Mouse (Mus musculus) hindbrain, embryonic 13.5 days (tissue): Measurements from ENCODE around the gene Rbm38. TPM values are rescaled to one million over a fixed set of nuclear protein-coding genes. Genes with fewer than 3 reads are reported as not detected.

ENCODE experiments used
- ATAC-seq: fragments of 200-750 bp; cut with Nextera tagmentation; 2 replicates; pipeline ENCODE4 v1.8.0; 2017; ENCODE audit warnings: moderate TSS enrichment; ENCODE audit not compliant: low FRiP score
- H3K27ac ChIP-seq: fragments of 300-500 bp; sonication (generic); 2 replicates; pipeline ENCODE4 v1.5.1; 2015; ENCODE audit warnings: inconsistent platforms, mild to moderate bottlenecking, moderate library complexity
- H3K27me3 ChIP-seq: fragments of 300-500 bp; sonication (generic); 2 replicates; pipeline ENCODE4 v1.6.1; 2015; ENCODE audit warnings: mild to moderate bottlenecking, inconsistent platforms
- H3K36me3 ChIP-seq: fragments of 300-500 bp; sonication (generic); 2 replicates; pipeline ENCODE4 v1.6.1; 2015; ENCODE audit warnings: mild to moderate bottlenecking, inconsistent platforms
- H3K4me1 ChIP-seq: fragments of 300-500 bp; sonication (generic); replicated peaks from 2 replicates; pipeline ENCODE4 v1.6.1; 2015; ENCODE audit warnings: inconsistent platforms
- H3K4me2 ChIP-seq: fragments of 300-500 bp; sonication (generic); 2 replicates; pipeline ENCODE4 v1.6.1; 2015; ENCODE audit warnings: inconsistent platforms, mild to moderate bottlenecking, moderate library complexity
- H3K4me3 ChIP-seq: fragments of 300-500 bp; sonication (generic); 2 replicates; pipeline ENCODE4 v1.5.1; 2015; ENCODE audit warnings: mild to moderate bottlenecking, inconsistent platforms
- H3K9ac ChIP-seq: fragments of 300-500 bp; sonication (generic); 2 replicates; pipeline ENCODE4 v1.6.1; 2015; ENCODE audit warnings: mild to moderate bottlenecking, inconsistent platforms
- H3K9me3 ChIP-seq: fragments of 300-500 bp; sonication (generic); 2 replicates; pipeline ENCODE4 v1.6.1; 2016; ENCODE audit warnings: inconsistent platforms
- WGBS: fragments of 180-500 bp; shearing (Covaris S2); methylation state at CpG from one replicate; pipeline ENCODE4 v1.1.7; 2015; 5-methylcytosine and 5-hydroxymethylcytosine counted together
- polyA plus RNA-seq: library from polyadenylated mRNA; unstranded; fragments of >200 nt; fragmentation: Nextera tagmentation; extraction: Ambion mirVana; gene quantifications from 2 replicates; pipeline ENCODE4 v1.2.1, GENCODE M21; 2015

Rbm38 gene
- polyA plus RNA-seq, 1 experiment from 2014 or later, result 20.6 TPM

DNA sequence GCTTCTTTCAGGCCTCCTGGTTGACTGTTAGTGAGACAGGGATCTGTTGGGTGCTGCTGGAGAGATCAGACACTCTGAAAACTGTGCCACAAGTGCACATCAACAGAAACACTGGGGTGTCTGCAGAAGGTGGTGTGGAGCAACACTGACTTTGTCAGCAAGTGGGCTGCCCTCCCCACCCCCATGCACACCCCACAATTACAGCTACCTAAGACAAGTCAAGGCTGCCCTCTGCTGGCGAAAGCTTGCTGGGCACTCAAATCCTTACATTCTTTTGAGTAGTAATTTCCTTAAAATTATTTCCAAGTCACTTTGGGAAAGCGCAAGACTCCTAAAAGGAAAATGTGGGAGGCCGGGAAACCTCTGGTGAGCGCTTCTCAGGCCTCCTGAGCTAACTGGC, 24.1 kb upstream of the Rbm38 start:
- Histone ChIP-seq H3K27me3 (0 out of 2 replicates have a peak, but pooled peaks cover 5% of the 10 kb centered on the region), H3K4me3 (no peak overlapping the region), H3K9ac (no peak overlapping the region), H3K4me2 (no peak overlapping the region), H3K27ac (no peak overlapping the region), H3K4me1 (peaks cover 7% of the 10 kb centered on the region), H3K9me3 (no peaks in the 10 kb centered on the region), H3K36me3 (no peaks in the 10 kb centered on the region)
- ATAC-seq, result no peak
- WGBS, result 22% methylated on average over 4 of the region's 4 CpGs

DNA sequence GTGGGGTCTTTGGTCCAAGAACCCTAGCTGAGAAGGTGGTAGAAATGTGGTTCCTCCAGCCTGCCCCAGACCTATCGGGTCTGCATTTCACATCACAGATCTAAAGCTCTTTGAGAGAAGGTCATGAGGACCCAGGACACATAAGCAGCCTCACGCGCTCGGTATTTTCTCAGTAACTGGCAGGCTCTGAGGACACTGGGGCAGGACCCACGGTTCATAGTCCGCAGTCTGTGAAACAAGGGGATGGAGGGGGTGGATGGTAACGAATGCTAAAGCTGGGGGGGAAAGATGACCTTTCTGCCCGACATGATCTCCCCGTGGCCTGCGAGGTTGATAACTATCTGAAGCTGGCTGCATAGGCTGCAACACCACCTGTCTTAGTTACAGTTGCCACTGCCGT, 22.6 kb upstream of the Rbm38 start:
- Histone ChIP-seq H3K27me3 (0 out of 2 replicates have a peak, but pooled peaks cover 5% of the 10 kb centered on the region), H3K36me3 (peaks cover 8% of the 10 kb centered on the region), H3K9me3 (no peaks in the 10 kb centered on the region), H3K4me1 (peaks cover 18% of the 10 kb centered on the region), H3K27ac (no peak overlapping the region), H3K4me2 (no peak overlapping the region), H3K9ac (no peak overlapping the region), H3K4me3 (no peak overlapping the region)
- ATAC-seq, result no peak
- 71% methylated on average over 11 of the region's 11 CpGs for WGBS

DNA sequence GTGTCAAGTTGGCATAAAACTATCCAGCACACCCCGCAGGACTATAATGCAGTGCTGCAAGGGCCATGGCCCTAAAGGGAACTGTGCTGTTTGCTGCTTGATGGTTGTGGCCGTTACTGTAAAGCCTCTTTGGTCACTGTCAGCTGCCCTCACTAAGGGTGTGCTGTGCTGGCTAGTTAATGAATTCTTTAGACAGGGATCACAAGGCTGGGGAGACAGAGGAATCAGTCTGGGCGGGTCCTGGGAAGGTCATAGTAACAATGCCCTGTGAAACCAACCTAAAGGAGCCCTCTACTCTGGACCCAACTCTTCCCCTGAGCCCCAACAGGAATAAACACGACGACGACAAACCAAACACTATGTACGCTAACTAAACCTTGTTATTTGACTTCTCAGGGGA, 21.8 kb upstream of the Rbm38 start:
- Histone ChIP-seq H3K27ac (no peak overlapping the region), H3K4me1 (peaks cover 18% of the 10 kb centered on the region), H3K9me3 (no peaks in the 10 kb centered on the region), H3K36me3 (peaks cover 15% of the 10 kb centered on the region), H3K27me3 (0 out of 2 replicates have a peak, but pooled peaks cover 5% of the 10 kb centered on the region), H3K4me2 (no peak overlapping the region), H3K4me3 (no peak overlapping the region), H3K9ac (no peak overlapping the region)
- ATAC-seq, result no peak
- 70% methylated on average over 7 of the region's 7 CpGs for WGBS

DNA sequence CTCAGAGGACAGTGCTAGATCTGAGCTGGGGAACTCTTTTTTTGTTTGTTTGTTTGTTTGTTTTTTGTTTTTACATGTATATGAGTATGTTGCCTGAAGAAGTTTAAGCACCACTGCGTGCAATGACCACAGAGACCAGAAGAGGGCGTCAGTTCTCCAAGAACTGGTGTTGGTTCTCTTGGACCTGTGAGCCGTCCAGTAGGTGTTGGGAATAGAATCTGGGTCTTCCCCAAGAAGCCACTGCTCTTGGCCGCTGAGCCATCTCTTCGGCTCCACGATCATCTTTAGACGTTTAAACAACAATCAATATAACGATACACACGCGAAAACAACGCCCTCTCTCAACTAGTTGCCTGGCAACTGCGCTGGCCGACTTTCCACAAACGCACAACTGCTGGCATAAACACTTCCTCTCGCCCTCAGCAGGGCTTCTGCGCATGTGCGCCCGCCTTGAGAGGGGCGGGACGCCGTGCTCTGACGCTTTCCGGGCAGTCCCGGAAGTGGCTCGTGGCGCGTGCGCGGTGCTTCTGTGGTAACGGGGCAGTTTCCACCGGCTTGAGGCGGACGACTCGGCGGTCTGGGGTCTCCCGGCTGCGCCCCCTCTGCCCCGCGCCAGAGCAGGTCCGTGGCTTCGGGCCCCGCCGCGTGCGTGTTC, 20.5 kb upstream of the Rbm38 start, which contains the start of gene Rae1:
Rae1 (plus strand) TSS at position 488 of the 655 bp plus-strand sequence.
- Histone ChIP-seq H3K4me2 (peak within 1 kb of the TSS; percentile 86), H3K27ac (peak within 1 kb of the TSS; percentile 89), H3K27me3 (0 out of 2 replicates have a peak, but pooled peaks cover 5% of the 10 kb centered on the region), H3K9me3 (no peaks in the 10 kb centered on the region), H3K4me1 (peaks cover 18% of the 10 kb centered on the region), H3K4me3 (peak within 1 kb of the TSS; percentile 99), H3K36me3 (peaks cover 28% of the 10 kb centered on the region), H3K9ac (peak within 1 kb of the TSS; percentile 97)
- ATAC-seq, result peak; percentile 97
- WGBS, result under 1% methylated on average over 38 of the region's 45 CpGs

DNA sequence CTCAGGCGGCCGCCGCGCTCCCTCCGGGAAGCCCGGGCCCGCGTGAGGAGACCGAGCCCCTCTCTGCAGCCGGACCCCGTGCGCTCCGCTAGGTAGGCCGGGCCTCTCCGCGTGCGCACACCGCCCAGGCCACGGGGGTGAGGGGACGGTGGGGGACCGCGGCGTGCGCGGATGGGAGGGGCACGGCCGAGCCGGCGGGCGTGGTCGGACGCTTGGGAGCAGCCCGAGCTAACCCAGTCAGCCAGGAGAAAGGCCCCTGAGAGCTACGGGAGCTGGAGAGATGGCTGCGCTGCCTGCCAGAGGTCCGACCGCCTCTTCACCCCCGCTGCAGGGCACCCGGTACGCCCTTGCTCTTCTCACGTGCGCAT, 20.0 kb upstream of the Rbm38 start:
- H3K27me3 ChIP-seq, result 0 out of 2 replicates have a peak, but pooled peaks cover 5% of the 10 kb centered on the region
- peak; percentile 89 for ATAC-seq
- WGBS, result 0% methylated on average over 40 of the region's 42 CpGs

DNA sequence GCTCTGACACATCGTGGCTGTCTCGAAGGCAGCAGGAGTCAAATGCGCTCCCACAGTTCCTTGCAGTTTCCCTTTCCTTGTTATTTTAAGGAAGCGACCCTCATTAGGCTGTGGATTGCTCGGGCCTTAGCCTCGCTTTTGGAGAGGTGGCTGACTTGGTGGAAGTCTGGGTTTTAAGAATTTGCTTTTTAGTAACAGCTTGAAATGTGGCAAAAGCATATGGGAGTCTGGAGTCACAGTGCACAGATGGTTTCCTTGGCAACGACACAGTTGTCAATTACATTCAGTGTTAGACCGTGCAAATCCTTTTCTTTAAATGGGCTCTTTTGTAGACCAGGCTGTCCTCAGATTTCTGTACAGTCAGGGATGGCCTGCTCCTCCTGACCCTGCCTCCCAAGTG, 19.4 kb upstream of the Rbm38 start:
- peak overlapping the region; percentile 99 for H3K4me3 ChIP-seq
- H3K9ac ChIP-seq, result peak overlapping the region; percentile 97
- H3K4me2 ChIP-seq, result peak overlapping the region; percentile 86
- 0 out of 2 replicates have a peak, but pooled peaks cover 5% of the 10 kb centered on the region for H3K27me3 ChIP-seq
- no peak for ATAC-seq
- H3K36me3 ChIP-seq, result peaks cover 39% of the 10 kb centered on the region
- no peaks in the 10 kb centered on the region for H3K9me3 ChIP-seq
- 21% methylated on average over 8 of the region's 8 CpGs for WGBS
- H3K4me1 ChIP-seq, result peaks cover 18% of the 10 kb centered on the region
- H3K27ac ChIP-seq, result no peak overlapping the region

More for the DNA sequence above, 20.0 kb upstream of the Rbm38 start:
- peaks cover 33% of the 10 kb centered on the region for H3K36me3 ChIP-seq
- H3K27ac ChIP-seq, result peak overlapping the region; percentile 89
- H3K9ac ChIP-seq, result peak overlapping the region; percentile 97
- peaks cover 18% of the 10 kb centered on the region for H3K4me1 ChIP-seq
- H3K4me3 ChIP-seq, result peak overlapping the region; percentile 99
- no peaks in the 10 kb centered on the region for H3K9me3 ChIP-seq
- peak overlapping the region; percentile 86 for H3K4me2 ChIP-seq

DNA sequence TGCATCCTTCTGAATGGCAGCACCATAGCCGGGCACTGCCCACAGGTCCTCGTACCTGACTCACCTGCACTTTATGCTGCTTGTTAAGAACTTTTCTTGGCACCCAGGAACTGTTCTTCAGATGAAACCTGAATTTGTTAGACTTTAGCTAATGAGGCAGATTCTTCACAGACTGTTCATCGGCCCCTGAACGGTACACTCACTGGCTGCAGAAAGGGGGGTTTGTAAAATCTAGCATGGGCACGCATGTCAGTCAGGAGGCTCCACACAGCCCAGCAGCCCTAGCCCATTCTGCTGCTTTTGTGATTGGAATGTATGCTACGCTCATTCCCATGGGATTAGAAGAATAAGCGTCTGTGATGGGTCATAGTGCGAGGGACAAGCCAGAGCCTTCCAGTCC, 16.6 kb upstream of the Rbm38 start:
- Histone ChIP-seq H3K27ac (no peak overlapping the region), H3K27me3 (no peaks in the 10 kb centered on the region), H3K36me3 (peaks cover 67% of the 10 kb centered on the region), H3K9ac (no peak overlapping the region), H3K4me2 (no peak overlapping the region), H3K4me3 (no peak overlapping the region), H3K4me1 (peaks cover 18% of the 10 kb centered on the region), H3K9me3 (no peaks in the 10 kb centered on the region)
- WGBS, result 91% methylated on average over 8 of the region's 8 CpGs
- no peak for ATAC-seq

DNA sequence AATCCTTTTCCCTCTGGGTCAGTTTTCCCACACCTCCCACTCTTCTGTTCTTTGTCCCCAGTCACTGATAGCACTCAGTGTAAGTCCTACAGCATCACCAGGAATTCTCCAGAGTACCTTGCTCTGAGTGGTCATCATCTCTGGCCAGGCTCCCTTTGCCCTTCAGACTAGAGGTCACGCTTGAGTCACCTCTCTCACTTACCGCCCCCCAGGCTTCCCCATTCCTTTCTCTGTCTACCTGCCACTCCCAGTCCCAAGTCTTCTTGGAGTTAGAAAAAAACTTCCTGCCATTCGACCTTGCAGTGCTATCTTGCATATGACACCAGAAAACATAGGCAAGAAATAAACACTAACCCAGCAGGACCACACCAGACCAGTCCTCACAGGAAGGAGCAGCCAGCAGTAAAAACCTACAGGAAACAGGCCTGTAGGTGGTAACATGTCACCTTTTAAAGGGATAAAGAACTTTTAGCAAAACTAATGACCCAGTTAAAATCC, 10.0 kb upstream of the Rbm38 start:
- peaks cover 99% of the 10 kb centered on the region for H3K36me3 ChIP-seq
- no peak overlapping the region for H3K9ac ChIP-seq
- H3K4me2 ChIP-seq, result no peak overlapping the region
- no peak for ATAC-seq
- H3K4me3 ChIP-seq, result no peak overlapping the region
- H3K27ac ChIP-seq, result no peak overlapping the region
- whole genome bisulfite sequencing, result 79% methylated on average over 3 of the region's 3 CpGs
- H3K4me1 ChIP-seq, result no peaks in the 10 kb centered on the region
- no peaks in the 10 kb centered on the region for H3K27me3 ChIP-seq
- H3K9me3 ChIP-seq, result no peaks in the 10 kb centered on the region

DNA sequence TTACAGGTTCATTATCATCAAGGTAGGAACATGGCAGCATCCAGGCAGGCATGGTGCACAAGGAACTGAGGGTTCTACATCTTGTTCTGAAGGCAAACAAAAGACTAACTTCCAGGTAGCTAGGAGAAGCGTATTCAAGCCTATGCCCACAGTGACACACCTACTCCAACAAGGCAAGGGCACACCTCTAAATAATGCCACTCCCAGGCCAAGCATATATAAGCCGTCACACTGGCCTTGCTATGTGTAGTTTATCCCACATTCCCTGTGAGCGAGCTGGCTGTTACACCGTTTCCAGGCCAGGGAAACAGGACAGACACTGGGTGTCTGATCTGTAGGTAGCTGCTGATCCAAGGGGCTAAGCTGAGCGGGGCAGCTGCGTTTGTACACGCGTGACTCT, 8.9 kb upstream of the Rbm38 start:
- H3K4me3 ChIP-seq, result no peak overlapping the region
- H3K27me3 ChIP-seq, result no peaks in the 10 kb centered on the region
- no peaks in the 10 kb centered on the region for H3K9me3 ChIP-seq
- peaks cover 100% of the 10 kb centered on the region for H3K36me3 ChIP-seq
- H3K27ac ChIP-seq, result no peak overlapping the region
- H3K4me2 ChIP-seq, result no peak overlapping the region
- 97% methylated on average over 8 of the region's 8 CpGs for WGBS
- no peak for ATAC-seq
- no peaks in the 10 kb centered on the region for H3K4me1 ChIP-seq
- no peak overlapping the region for H3K9ac ChIP-seq

DNA sequence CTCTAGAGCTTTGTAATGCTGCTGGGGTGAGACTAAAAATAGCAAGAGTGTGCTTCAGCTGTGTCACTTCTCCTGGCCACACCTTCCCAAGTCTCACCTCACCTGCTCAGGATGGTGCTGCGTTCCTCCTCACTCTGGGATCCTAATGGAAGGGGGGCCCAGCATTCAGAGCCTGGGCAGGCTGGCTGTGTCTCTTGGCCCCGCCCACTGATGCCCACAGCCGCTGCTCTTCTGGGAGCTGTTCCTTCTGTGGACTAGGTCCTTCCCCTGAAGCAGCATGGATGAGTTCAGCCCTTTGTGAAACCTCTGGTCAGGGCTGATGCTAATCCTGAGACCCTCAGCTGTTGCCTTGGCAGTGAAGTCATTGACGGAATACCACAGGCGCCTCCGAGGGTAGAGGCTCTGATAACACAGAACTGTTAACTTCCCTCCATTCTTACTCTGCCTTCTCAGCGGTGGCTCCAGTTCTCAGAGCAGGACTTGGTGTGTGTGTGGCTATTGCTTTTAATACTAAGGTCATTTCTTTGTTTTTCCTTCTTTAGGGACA, 5.5 kb upstream of the Rbm38 start:
- WGBS, result 83% methylated on average over 7 of the region's 7 CpGs
- H3K27me3 ChIP-seq, result peaks cover 27% of the 10 kb centered on the region
- H3K36me3 ChIP-seq, result peaks cover 68% of the 10 kb centered on the region
- no peak overlapping the region for H3K27ac ChIP-seq
- peaks cover 7% of the 10 kb centered on the region for H3K4me1 ChIP-seq
- no peak overlapping the region for H3K9ac ChIP-seq
- H3K9me3 ChIP-seq, result no peaks in the 10 kb centered on the region
- ATAC-seq, result no peak
- H3K4me2 ChIP-seq, result no peak overlapping the region
- H3K4me3 ChIP-seq, result no peak overlapping the region

DNA sequence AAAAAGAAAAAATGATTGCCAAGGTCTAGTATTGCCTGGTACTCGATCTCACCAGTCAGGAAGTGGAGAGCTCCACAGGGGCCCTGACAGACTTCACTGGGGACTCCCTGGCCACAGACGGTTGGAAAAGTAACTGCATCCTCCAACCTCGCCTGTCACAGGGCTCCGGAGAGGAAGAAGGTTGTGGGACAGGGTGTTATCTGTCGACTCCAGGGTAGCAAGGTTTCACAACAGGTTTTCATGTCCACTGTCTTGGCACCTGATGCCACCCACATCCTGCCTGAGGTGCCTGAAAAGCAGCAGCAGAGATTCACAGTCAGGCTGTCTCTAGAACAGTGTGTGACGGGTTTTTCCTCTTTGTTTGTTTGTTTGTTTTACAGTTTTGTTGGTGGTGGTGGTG, 2.4 kb upstream of the Rbm38 start:
- Histone ChIP-seq H3K4me3 (no peak overlapping the region), H3K27ac (no peak overlapping the region), H3K27me3 (peaks cover 42% of the 10 kb centered on the region), H3K4me1 (peaks cover 22% of the 10 kb centered on the region), H3K9me3 (no peaks in the 10 kb centered on the region), H3K9ac (no peak overlapping the region), H3K4me2 (no peak overlapping the region), H3K36me3 (peaks cover 37% of the 10 kb centered on the region)
- 44% methylated on average over 6 of the region's 6 CpGs for WGBS
- ATAC-seq, result no peak

DNA sequence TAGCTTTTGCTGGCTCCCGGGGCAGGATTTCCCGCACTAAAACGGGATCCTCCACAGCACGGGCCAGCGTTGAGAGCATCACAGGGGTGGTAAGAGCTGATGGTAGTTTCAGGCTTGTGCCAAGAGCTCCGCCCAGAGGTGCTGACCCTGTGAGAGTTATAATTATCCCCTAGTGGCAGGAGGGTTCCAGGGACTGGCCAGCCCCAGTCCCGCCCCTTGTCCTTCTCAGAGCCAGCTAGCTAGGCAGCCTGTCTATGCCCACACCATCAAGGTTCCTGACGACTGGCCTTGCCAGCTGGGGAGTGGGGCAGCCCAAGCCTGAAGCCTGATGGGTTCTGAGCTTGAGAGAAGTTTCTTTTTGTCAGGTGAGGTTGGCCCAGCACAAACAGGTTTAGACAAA, 1.7 kb upstream of the Rbm38 start:
- ATAC-seq, result no peak
- Histone ChIP-seq H3K4me1 (peaks cover 29% of the 10 kb centered on the region), H3K27me3 (peaks cover 42% of the 10 kb centered on the region), H3K9ac (no peak overlapping the region), H3K4me2 (no peak overlapping the region), H3K9me3 (no peaks in the 10 kb centered on the region), H3K4me3 (no peak overlapping the region), H3K27ac (no peak overlapping the region), H3K36me3 (peaks cover 30% of the 10 kb centered on the region)
- WGBS, result 19% methylated on average over 8 of the region's 8 CpGs

DNA sequence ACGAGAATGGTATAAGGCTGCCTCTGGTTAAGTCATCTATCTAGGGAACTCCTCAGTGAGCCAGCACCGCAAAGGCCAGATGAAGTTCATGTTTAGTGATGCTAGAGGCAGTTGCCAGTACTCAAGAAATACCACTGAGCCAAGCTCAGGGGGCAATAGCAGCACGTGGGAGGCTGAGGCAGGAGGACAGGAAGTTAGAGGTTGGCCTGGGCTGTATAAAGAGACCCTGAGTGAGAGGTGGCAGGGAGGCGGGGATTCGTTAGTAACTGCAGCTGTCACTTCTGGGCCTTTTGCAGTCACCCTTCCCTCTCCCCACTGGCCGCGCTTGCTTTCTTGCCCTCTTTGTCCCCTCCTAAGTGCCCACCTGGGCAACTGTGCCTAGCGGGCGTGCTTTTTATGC, 976 bp upstream of the Rbm38 start:
- peaks cover 36% of the 10 kb centered on the region for H3K4me1 ChIP-seq
- H3K4me2 ChIP-seq, result peak overlapping the region; percentile 72
- peak overlapping the region; percentile 55; the same call in 1 of the 2 replicates for H3K9ac ChIP-seq
- H3K4me3 ChIP-seq, result peak overlapping the region; percentile 41
- H3K27me3 ChIP-seq, result peaks cover 42% of the 10 kb centered on the region
- peaks cover 23% of the 10 kb centered on the region for H3K36me3 ChIP-seq
- no peak overlapping the region for H3K27ac ChIP-seq
- 14% methylated on average over 9 of the region's 9 CpGs for WGBS
- ATAC-seq, result 0 out of 2 replicates have a peak, but pooled peaks have one; percentile 7
- no peaks in the 10 kb centered on the region for H3K9me3 ChIP-seq
